Mouse (Mus musculus) bone marrow macrophage, adult 2 months (primary cell): ENCODE results near the gene Zfyve28.

Source experiments
- CTCF ChIP-seq: IDR thresholded peaks from 2 replicates; pipeline ENCODE4 v1.5.1; 2012; ENCODE audit warnings: low read depth, mild to moderate bottlenecking, low read length, moderate library complexity
- POLR2A ChIP-seq: IDR thresholded peaks from 2 replicates; pipeline ENCODE4 v1.6.1; 2012; ENCODE audit warnings: mild to moderate bottlenecking, low read depth, low read length, borderline replicate concordance

DNA sequence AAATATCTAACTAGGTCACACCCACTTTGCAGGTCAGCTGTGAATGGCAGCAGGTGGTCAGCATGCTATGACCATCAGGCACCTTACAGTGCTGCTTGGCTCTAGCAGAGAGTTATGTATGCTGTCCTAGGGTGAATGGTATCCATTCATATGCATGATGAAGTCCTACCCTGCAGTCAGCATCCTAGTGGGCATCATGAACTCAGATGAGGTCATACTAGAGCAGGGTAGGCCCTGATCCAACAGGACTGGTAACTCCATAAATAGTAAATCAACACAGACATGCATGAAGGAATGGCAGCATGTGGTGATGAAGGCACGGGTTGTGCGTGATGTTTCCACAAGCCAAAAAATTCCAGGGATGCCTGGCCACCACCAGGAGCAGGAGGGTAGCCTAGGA, 82.5 kb downstream of the Zfyve28 start:
- no peak for TF ChIP-seq CTCF
- TF ChIP-seq POLR2A, result no peak
